Mouse (Mus musculus) neural tube, embryonic 13.5 days (tissue): Measurements from ENCODE around the gene Olfr90. TPM values are rescaled to one million over a fixed set of nuclear protein-coding genes. Genes with fewer than 3 reads are reported as not detected.
"Not testable (repeated sequence)": the region's sequence is repeated elsewhere in the genome, so short reads cannot be mapped to it uniquely, and the experiment has no call there.

Experiments
- ATAC-seq: fragments of 200-750 bp; cut with Nextera tagmentation; 2 replicates; pipeline ENCODE4 v1.8.0; 2017; ENCODE audit warnings: low read depth, mild to moderate bottlenecking, moderate TSS enrichment, moderate library complexity
- H3K27ac ChIP-seq: fragments of 300-500 bp; sonication (generic); replicated peaks from 2 replicates; pipeline ENCODE4 v1.5.1; 2015; ENCODE audit warnings: moderate library complexity, mild to moderate bottlenecking, inconsistent platforms
- H3K27me3 ChIP-seq: fragments of 300-500 bp; sonication (generic); 2 replicates; pipeline ENCODE4 v1.6.1; 2015; ENCODE audit warnings: mild to moderate bottlenecking, inconsistent platforms
- H3K36me3 ChIP-seq: fragments of 300-500 bp; sonication (generic); 2 replicates; pipeline ENCODE4 v1.6.1; 2015; ENCODE audit warnings: mild to moderate bottlenecking, inconsistent platforms
- H3K4me1 ChIP-seq: fragments of 300-500 bp; sonication (generic); replicated peaks from 2 replicates; pipeline ENCODE4 v1.6.1; 2015; ENCODE audit warnings: inconsistent platforms
- H3K4me2 ChIP-seq: fragments of 300-500 bp; sonication (generic); 2 replicates; pipeline ENCODE4 v1.6.1; 2015; ENCODE audit warnings: inconsistent platforms, mild to moderate bottlenecking, moderate library complexity
- H3K4me3 ChIP-seq: fragments of 300-500 bp; sonication (generic); 2 replicates; pipeline ENCODE4 v1.5.1; 2015; ENCODE audit warnings: mild to moderate bottlenecking, inconsistent platforms
- H3K9ac ChIP-seq: fragments of 300-500 bp; sonication (generic); 2 replicates; pipeline ENCODE4 v1.6.1; 2015; ENCODE audit warnings: moderate library complexity, mild to moderate bottlenecking, inconsistent platforms
- H3K9me3 ChIP-seq: fragments of 300-500 bp; sonication (generic); 2 replicates; pipeline ENCODE4 v1.6.1; 2016; ENCODE audit warnings: inconsistent platforms
- WGBS: fragments of 180-500 bp; shearing (Covaris S2); methylation state at CpG from one replicate; pipeline ENCODE4 v1.1.7; 2015; 5-methylcytosine and 5-hydroxymethylcytosine counted together
- polyA plus RNA-seq: library from polyadenylated mRNA; unstranded; fragments of >200 nt; fragmentation: Nextera tagmentation; extraction: Ambion mirVana; gene quantifications from 2 replicates; pipeline ENCODE4 v1.2.1, GENCODE M21; 2015

Olfr90 gene
- not detected in 2 replicates for polyA plus RNA-seq

GRCm38 (mm10) chr17:37088399-37088798 is at the start of gene Olfr90:
Gene Olfr90, minus strand, starts transcription at chr17:37088499.
- H3K4me1 ChIP-seq: no peaks in the 10 kb centered on the region
- no peaks in the 10 kb centered on the region for H3K9me3 ChIP-seq
- H3K9ac ChIP-seq: no peak within 1 kb of the TSS
- no peak within 1 kb of the TSS for H3K4me3 ChIP-seq
- no peak for ATAC-seq
- H3K4me2 ChIP-seq: no peak within 1 kb of the TSS
- H3K27me3 ChIP-seq: no peaks in the 10 kb centered on the region
- no peaks in the 10 kb centered on the region for H3K36me3 ChIP-seq
- no peak within 1 kb of the TSS for H3K27ac ChIP-seq

GRCm38 (mm10) chr17:37131366-37131765 is 43.1 kb upstream of the Olfr90 start:
- H3K27me3 ChIP-seq, ATAC-seq, H3K27ac ChIP-seq, H3K4me3 ChIP-seq, H3K4me1 ChIP-seq, H3K9ac ChIP-seq, H3K9me3 ChIP-seq, H3K36me3 ChIP-seq, H3K4me2 ChIP-seq: not testable (repeated sequence)
- 79% methylated on average over 4 of the region's 4 CpGs for WGBS

- WGBS: 94% methylated on average over 2 of the region's 2 CpGs
- ATAC-seq: no peak
- no peak within 1 kb of the TSS for H3K27ac ChIP-seq
- H3K9ac ChIP-seq: no peak within 1 kb of the TSS
- H3K27me3 ChIP-seq: no peaks in the 10 kb centered on the region
- no peak within 1 kb of the TSS for H3K4me3 ChIP-seq
- H3K4me1 ChIP-seq: no peaks in the 10 kb centered on the region
- H3K9me3 ChIP-seq: no peaks in the 10 kb centered on the region
- H3K36me3 ChIP-seq: no peaks in the 10 kb centered on the region
- H3K4me2 ChIP-seq: no peak within 1 kb of the TSS
Measured at GRCm38 (mm10) chr17:37119988-37120387, 31.7 kb upstream of the Olfr90 start, which contains the start of gene Olfr92. Gene Olfr92, minus strand, starts transcription at chr17:37120088.

GRCm38 (mm10) chr17:37098178-37098577 is 9.9 kb upstream of the Olfr90 start, which contains the start of gene Olfr91:
Gene Olfr91, minus strand, starts transcription at chr17:37098278.
- H3K9ac ChIP-seq: no peak within 1 kb of the TSS
- H3K4me1 ChIP-seq: no peaks in the 10 kb centered on the region
- no peak within 1 kb of the TSS for H3K27ac ChIP-seq
- H3K36me3 ChIP-seq: no peaks in the 10 kb centered on the region
- H3K4me3 ChIP-seq: no peak within 1 kb of the TSS
- WGBS: 97% methylated on average over 1 of the region's 1 CpGs
- H3K9me3 ChIP-seq: no peaks in the 10 kb centered on the region
- no peak for ATAC-seq
- no peak within 1 kb of the TSS for H3K4me2 ChIP-seq
- H3K27me3 ChIP-seq: no peaks in the 10 kb centered on the region

- H3K9ac ChIP-seq: no peak overlapping the region
- no peaks in the 10 kb centered on the region for H3K4me1 ChIP-seq
- H3K27me3 ChIP-seq: no peaks in the 10 kb centered on the region
- H3K36me3 ChIP-seq: no peaks in the 10 kb centered on the region
- ATAC-seq: no peak
- H3K4me3 ChIP-seq: no peak overlapping the region
- 85% methylated on average over 5 of the region's 5 CpGs for WGBS
- H3K9me3 ChIP-seq: no peaks in the 10 kb centered on the region
- H3K4me2 ChIP-seq: no peak overlapping the region
- no peak overlapping the region for H3K27ac ChIP-seq
Measured at GRCm38 (mm10) chr17:37093289-37093688, 5.0 kb upstream of the Olfr90 start.

GRCm38 (mm10) chr17:37092198-37092597 is 3.9 kb upstream of the Olfr90 start:
- no peak overlapping the region for H3K27ac ChIP-seq
- no peak for ATAC-seq
- H3K4me2 ChIP-seq: no peak overlapping the region
- H3K4me3 ChIP-seq: no peak overlapping the region
- H3K9me3 ChIP-seq: no peaks in the 10 kb centered on the region
- WGBS: 84% methylated on average over 1 of the region's 1 CpGs
- no peak overlapping the region for H3K9ac ChIP-seq
- H3K36me3 ChIP-seq: no peaks in the 10 kb centered on the region
- no peaks in the 10 kb centered on the region for H3K27me3 ChIP-seq
- no peaks in the 10 kb centered on the region for H3K4me1 ChIP-seq

GRCm38 (mm10) chr17:37085545-37085944 is 2.8 kb downstream of the Olfr90 start:
- no peak overlapping the region for H3K4me3 ChIP-seq
- no peak for ATAC-seq
- no peak overlapping the region for H3K4me2 ChIP-seq
- no peaks in the 10 kb centered on the region for H3K27me3 ChIP-seq
- H3K9me3 ChIP-seq: no peaks in the 10 kb centered on the region
- no peaks in the 10 kb centered on the region for H3K36me3 ChIP-seq
- WGBS: 82% methylated on average over 10 of the region's 10 CpGs
- H3K4me1 ChIP-seq: no peaks in the 10 kb centered on the region
- no peak overlapping the region for H3K27ac ChIP-seq
- H3K9ac ChIP-seq: no peak overlapping the region

- no peaks in the 10 kb centered on the region for H3K36me3 ChIP-seq
- no peak overlapping the region for H3K4me2 ChIP-seq
- no peak overlapping the region for H3K27ac ChIP-seq
- no peaks in the 10 kb centered on the region for H3K9me3 ChIP-seq
- WGBS: 69% methylated on average over 5 of the region's 5 CpGs
- ATAC-seq: no peak
- no peak overlapping the region for H3K9ac ChIP-seq
- H3K4me3 ChIP-seq: no peak overlapping the region
- H3K4me1 ChIP-seq: peaks cover 6% of the 10 kb centered on the region
- H3K27me3 ChIP-seq: no peaks in the 10 kb centered on the region
Measured at GRCm38 (mm10) chr17:37084632-37085031, 3.7 kb downstream of the Olfr90 start.

GRCm38 (mm10) chr17:37083327-37083726 is 5.0 kb downstream of the Olfr90 start:
- H3K27me3 ChIP-seq: no peaks in the 10 kb centered on the region
- peak; percentile 48 for ATAC-seq
- H3K36me3 ChIP-seq: no peaks in the 10 kb centered on the region
- H3K9ac ChIP-seq: no peak overlapping the region
- peaks cover 17% of the 10 kb centered on the region for H3K4me1 ChIP-seq
- no peak overlapping the region for H3K27ac ChIP-seq
- WGBS: 5% methylated on average over 8 of the region's 8 CpGs
- H3K9me3 ChIP-seq: no peaks in the 10 kb centered on the region
- H3K4me2 ChIP-seq: no peak overlapping the region
- no peak overlapping the region for H3K4me3 ChIP-seq

GRCm38 (mm10) chr17:37081659-37082058 is 6.6 kb downstream of the Olfr90 start:
- Histone ChIP-seq H3K4me2 (no peak overlapping the region), H3K9ac (no peak overlapping the region)

GRCm38 (mm10) chr17:37080119-37080518 is 8.2 kb downstream of the Olfr90 start:
- no peak overlapping the region for H3K4me2 ChIP-seq
- no peak overlapping the region for H3K9ac ChIP-seq
- ATAC-seq: no peak
- H3K36me3 ChIP-seq: peaks cover 20% of the 10 kb centered on the region
- peaks cover 17% of the 10 kb centered on the region for H3K4me1 ChIP-seq
- H3K9me3 ChIP-seq: no peaks in the 10 kb centered on the region
- H3K27me3 ChIP-seq: no peaks in the 10 kb centered on the region
- H3K4me3 ChIP-seq: no peak overlapping the region
- no peak overlapping the region for H3K27ac ChIP-seq
- 21% methylated on average over 5 of the region's 5 CpGs for WGBS

More at GRCm38 (mm10) chr17:37081659-37082058, 6.6 kb downstream of the Olfr90 start:
- H3K4me1 ChIP-seq: peaks cover 17% of the 10 kb centered on the region
- WGBS: 91% methylated on average over 4 of the region's 4 CpGs
- no peak overlapping the region for H3K27ac ChIP-seq
- peaks cover 4% of the 10 kb centered on the region; the same call in 1 of the 2 replicates for H3K36me3 ChIP-seq
- H3K27me3 ChIP-seq: no peaks in the 10 kb centered on the region
- no peak for ATAC-seq
- H3K4me3 ChIP-seq: no peak overlapping the region
- H3K9me3 ChIP-seq: no peaks in the 10 kb centered on the region

- H3K36me3 ChIP-seq: peaks cover 31% of the 10 kb centered on the region
- ATAC-seq: peak; percentile 10; the same call in 1 of the 2 replicates
- 7% methylated on average over 2 of the region's 2 CpGs for WGBS
- no peak overlapping the region for H3K9ac ChIP-seq
- peaks cover 17% of the 10 kb centered on the region for H3K4me1 ChIP-seq
- H3K4me2 ChIP-seq: peak overlapping the region; percentile 6; the same call in 1 of the 2 replicates
- H3K9me3 ChIP-seq: no peaks in the 10 kb centered on the region
- H3K4me3 ChIP-seq: no peak overlapping the region
- no peak overlapping the region for H3K27ac ChIP-seq
- H3K27me3 ChIP-seq: no peaks in the 10 kb centered on the region
Measured at GRCm38 (mm10) chr17:37078990-37079389, 9.3 kb downstream of the Olfr90 start.

GRCm38 (mm10) chr17:37078193-37078592 is 10.1 kb downstream of the Olfr90 start:
- H3K9me3 ChIP-seq: no peaks in the 10 kb centered on the region
- H3K4me1 ChIP-seq: peaks cover 17% of the 10 kb centered on the region
- H3K4me2 ChIP-seq: no peak overlapping the region
- no peak overlapping the region for H3K27ac ChIP-seq
- no peak for ATAC-seq
- H3K36me3 ChIP-seq: peaks cover 39% of the 10 kb centered on the region
- H3K27me3 ChIP-seq: no peaks in the 10 kb centered on the region
- H3K4me3 ChIP-seq: no peak overlapping the region
- no peak overlapping the region for H3K9ac ChIP-seq
- WGBS: 37% methylated on average over 1 of the region's 1 CpGs
